Mouse (Mus musculus): Measurements from ENCODE around the gene Mbtps1. TPM values are rescaled to one million over a fixed set of nuclear protein-coding genes. Genes with fewer than 3 reads are reported as not detected.

Gene Mbtps1
- total RNA-seq (2021), result 10 to 100 TPM; 59.3 to 59.5 TPM
- long read RNA-seq, experiment 1, full-length matches to known transcripts, result 18 of 49 reads
- long read RNA-seq, experiment 1, partial matches to known transcripts, result 18 of 49 reads
- long read RNA-seq, experiment 1, other reads (novel, unspliced or antisense), result 13 of 49 reads
- long read RNA-seq, experiment 2, full-length matches to known transcripts, result 23 of 42 reads
- long read RNA-seq, experiment 2, partial matches to known transcripts, result 13 of 42 reads
- long read RNA-seq, experiment 2, other reads (novel, unspliced or antisense), result 6 of 42 reads

GRCm38 (mm10) chr8:119558603-119559401, at the start of gene Mbtps1:
TSS of gene Mbtps1 (minus strand) at chr8:119558735.
- intact Hi-C loops (cut with DNase I), result loop anchor here (2.0 kb wide), 1 partner anchor 16 kb away; the partner anchor contains the start of genes Dnaaf1 and Hsdl1
- peak; percentile 96 to 97 for DNase-seq (ENCODE audit: low spot score in 2 of 2)

GRCm38 (mm10) chr8:119606224-119606623, 47.7 kb upstream of the Mbtps1 start:
- no peak for DNase-seq (ENCODE audit: low spot score in 2 of 2)
- intact Hi-C loops (cut with DNase I), result no loop called here

- DNase-seq (ENCODE audit: low spot score in 2 of 2), result peak; percentile 94 to 96
- intact Hi-C loops (cut with DNase I), result loop anchor here (2.0 kb wide), 1 partner anchor 158 kb away; the partner anchor contains the start of gene Necab2
Measured at GRCm38 (mm10) chr8:119604996-119605395, 46.5 kb upstream of the Mbtps1 start, which contains the start of gene Taf1c. TSS of gene Taf1c (minus strand) at chr8:119605222.

- DNase-seq (ENCODE audit: low spot score in 2 of 2), result no peak
- intact Hi-C loops (cut with DNase I), result loop anchor here (2.0 kb wide), 1 partner anchor 158 kb away; the partner anchor contains the start of gene Necab2
Measured at GRCm38 (mm10) chr8:119604398-119604803, 45.9 kb upstream of the Mbtps1 start.

GRCm38 (mm10) chr8:119603771-119604170, 45.2 kb upstream of the Mbtps1 start:
- intact Hi-C loops (cut with DNase I), result loop anchor here (2.0 kb wide), 1 partner anchor 157 kb away; the partner anchor contains the start of gene Necab2
- no peak for DNase-seq (ENCODE audit: low spot score in 2 of 2)

- DNase-seq (ENCODE audit: low spot score in 2 of 2), result no peak
- intact Hi-C loops (cut with DNase I), result loop anchor here (5.0 kb wide), 1 partner anchor 81 kb away; no protein-coding TSS in a partner anchor
Measured at GRCm38 (mm10) chr8:119591456-119591855, 32.9 kb upstream of the Mbtps1 start.

GRCm38 (mm10) chr8:119590348-119590747, 31.8 kb upstream of the Mbtps1 start:
- intact Hi-C loops (cut with DNase I), result loop anchor here (5.0 kb wide), 1 partner anchor 82 kb away; no protein-coding TSS in a partner anchor
- DNase-seq (ENCODE audit: low spot score in 2 of 2), result no peak

GRCm38 (mm10) chr8:119588844-119589243, 30.3 kb upstream of the Mbtps1 start:
- intact Hi-C loops (cut with DNase I), result no loop called here
- DNase-seq (ENCODE audit: low spot score in 2 of 2), result no peak

GRCm38 (mm10) chr8:119588321-119588720, 29.8 kb upstream of the Mbtps1 start:
- DNase-seq (ENCODE audit: low spot score in 2 of 2), result no peak
- intact Hi-C loops (cut with DNase I), result no loop called here

GRCm38 (mm10) chr8:119585901-119586300, 27.4 kb upstream of the Mbtps1 start:
- intact Hi-C loops (cut with DNase I), result no loop called here
- DNase-seq (ENCODE audit: low spot score in 2 of 2), result no peak

GRCm38 (mm10) chr8:119580441-119581161, 22.1 kb upstream of the Mbtps1 start:
- intact Hi-C loops (cut with DNase I), result no loop called here
- DNase-seq (ENCODE audit: low spot score in 2 of 2), result no peak

GRCm38 (mm10) chr8:119579096-119579495, 20.6 kb upstream of the Mbtps1 start:
- intact Hi-C loops (cut with DNase I), result no loop called here
- DNase-seq (ENCODE audit: low spot score in 2 of 2), result no peak

- intact Hi-C loops (cut with DNase I), result loop anchor here (2.0 kb wide), 1 partner anchor 17 kb away; the partner anchor contains the start of gene Mbtps1
- DNase-seq (ENCODE audit: low spot score in 2 of 2), result no peak
Measured at GRCm38 (mm10) chr8:119575366-119575726, 16.8 kb upstream of the Mbtps1 start.

GRCm38 (mm10) chr8:119574437-119575365, 16.2 kb upstream of the Mbtps1 start, which contains the start of the genes Hsdl1 and Dnaaf1:
TSS of gene Hsdl1 (minus strand) at chr8:119575183.
TSS of gene Dnaaf1 (plus strand) at chr8:119575235.
- peak; percentile 92 to 95 for DNase-seq (ENCODE audit: low spot score in 2 of 2)
- intact Hi-C loops (cut with DNase I), result loop anchor here (2.0 kb wide), 1 partner anchor 16 kb away; the partner anchor contains the start of gene Mbtps1

- DNase-seq (ENCODE audit: low spot score in 2 of 2), result no peak
Measured at GRCm38 (mm10) chr8:119572411-119572810, 13.9 kb upstream of the Mbtps1 start.

GRCm38 (mm10) chr8:119571135-119571534, 12.6 kb upstream of the Mbtps1 start:
- intact Hi-C loops (cut with DNase I), result no loop called here
- DNase-seq (ENCODE audit: low spot score in 2 of 2), result no peak

More at GRCm38 (mm10) chr8:119572411-119572810, 13.9 kb upstream of the Mbtps1 start:
- intact Hi-C loops (cut with DNase I), result no loop called here

GRCm38 (mm10) chr8:119569881-119570280, 11.3 kb upstream of the Mbtps1 start:
- intact Hi-C loops (cut with DNase I), result no loop called here

GRCm38 (mm10) chr8:119568951-119569350, 10.4 kb upstream of the Mbtps1 start:
- intact Hi-C loops (cut with DNase I), result no loop called here
- no peak for DNase-seq (ENCODE audit: low spot score in 2 of 2)

More at GRCm38 (mm10) chr8:119569881-119570280, 11.3 kb upstream of the Mbtps1 start:
- no peak for DNase-seq (ENCODE audit: low spot score in 2 of 2)
